Mouse (Mus musculus) stomach, embryonic 14.5 days (tissue): ENCODE results near the gene Hoxc10. TPM values are rescaled to one million over a fixed set of nuclear protein-coding genes. Genes with fewer than 3 reads are reported as not detected.
A peak's percentile ranks its signal among the peaks of the same experiment; 100 is the strongest.

Source experiments
- ATAC-seq: fragments of 200-750 bp; cut with Nextera tagmentation; 2 replicates; pipeline ENCODE4 v1.8.0; 2017; ENCODE audit warnings: low read depth, moderate TSS enrichment; ENCODE audit not compliant: insufficient number of reproducible peaks, insufficient read depth, low FRiP score
- H3K27ac ChIP-seq: fragments of 300-500 bp; sonication (generic); 2 replicates; pipeline ENCODE4 v1.5.1; 2014; ENCODE audit warnings: mild to moderate bottlenecking, low read length, moderate library complexity, mixed read lengths
- H3K27me3 ChIP-seq: fragments of 300-500 bp; sonication (generic); 2 replicates; pipeline ENCODE4 v1.6.1; 2014; ENCODE audit warnings: low read length, control low read depth, mixed read lengths; ENCODE audit not compliant: control insufficient read depth, insufficient read depth
- H3K36me3 ChIP-seq: fragments of 300-500 bp; sonication (generic); 2 replicates; pipeline ENCODE4 v1.6.1; 2014; ENCODE audit warnings: mild to moderate bottlenecking, control low read depth, low read length, moderate library complexity, mixed read lengths; ENCODE audit not compliant: control insufficient read depth, insufficient read depth
- H3K4me1 ChIP-seq: fragments of 300-500 bp; sonication (generic); 2 replicates; pipeline ENCODE4 v1.6.1; 2014; ENCODE audit warnings: low read length, control low read depth, mixed read lengths; ENCODE audit not compliant: control insufficient read depth, insufficient read depth
- H3K4me2 ChIP-seq: fragments of 300-500 bp; sonication (generic); replicated peaks from 2 replicates; pipeline ENCODE4 v1.6.1; 2014; ENCODE audit warnings: low read depth, low read length, control low read depth
- H3K4me3 ChIP-seq: fragments of 300-500 bp; sonication (generic); 2 replicates; pipeline ENCODE4 v1.5.1; 2014; ENCODE audit warnings: low read depth, low read length, control low read depth
- H3K9ac ChIP-seq: fragments of 300-500 bp; sonication (generic); replicated peaks from 2 replicates; pipeline ENCODE4 v1.6.1; 2014; ENCODE audit warnings: low read depth, mild to moderate bottlenecking, control low read depth, low read length, moderate library complexity, mixed read lengths
- H3K9me3 ChIP-seq: fragments of 300-500 bp; sonication (generic); 2 replicates; pipeline ENCODE4 v1.6.1; 2016; ENCODE audit warnings: low read depth, low read length, control low read depth; ENCODE audit not compliant: control insufficient read depth
- WGBS: fragments of 180-500 bp; shearing (Covaris S2); extraction: QIAGEN DNeasy Blood & Tissue Kit; methylation state at CpG from one replicate; pipeline ENCODE4 v1.1.7; 2014; 5-methylcytosine and 5-hydroxymethylcytosine counted together
- polyA plus RNA-seq: library from polyadenylated mRNA; unstranded; fragments of >200 nt; fragmentation: Nextera tagmentation; extraction: Ambion mirVana; gene quantifications from 2 replicates; pipeline ENCODE4 v1.2.1, GENCODE M21; 2014

Gene Hoxc10
- polyA plus RNA-seq, 1 experiment from 2014 or later: not detected

GRCm38 (mm10) chr15:102939256-102940155 is 27.1 kb upstream of the Hoxc10 start:
- Histone ChIP-seq H3K27me3 (peaks cover 87% of the 10 kb centered on the region), H3K27ac (no peak overlapping the region), H3K9me3 (no peaks in the 10 kb centered on the region), H3K4me1 (no peaks in the 10 kb centered on the region), H3K4me2 (no peak overlapping the region), H3K4me3 (no peak overlapping the region), H3K36me3 (no peaks in the 10 kb centered on the region), H3K9ac (no peak overlapping the region)
- no peak for ATAC-seq
- 3% methylated on average over 34 of the region's 34 CpGs for WGBS

GRCm38 (mm10) chr15:102942739-102943467 is 23.7 kb upstream of the Hoxc10 start:
- Histone ChIP-seq H3K27me3 (peaks cover 82% of the 10 kb centered on the region), H3K4me1 (no peaks in the 10 kb centered on the region), H3K9ac (no peak overlapping the region), H3K4me3 (no peak overlapping the region; the same call in 1 of the 2 replicates), H3K27ac (no peak overlapping the region), H3K36me3 (no peaks in the 10 kb centered on the region), H3K9me3 (no peaks in the 10 kb centered on the region), H3K4me2 (0 out of 2 replicates have a peak overlapping the region, but pooled peaks have one; percentile 17)
- no peak for ATAC-seq
- WGBS: under 1% methylated on average over 46 of the region's 53 CpGs

DNA sequence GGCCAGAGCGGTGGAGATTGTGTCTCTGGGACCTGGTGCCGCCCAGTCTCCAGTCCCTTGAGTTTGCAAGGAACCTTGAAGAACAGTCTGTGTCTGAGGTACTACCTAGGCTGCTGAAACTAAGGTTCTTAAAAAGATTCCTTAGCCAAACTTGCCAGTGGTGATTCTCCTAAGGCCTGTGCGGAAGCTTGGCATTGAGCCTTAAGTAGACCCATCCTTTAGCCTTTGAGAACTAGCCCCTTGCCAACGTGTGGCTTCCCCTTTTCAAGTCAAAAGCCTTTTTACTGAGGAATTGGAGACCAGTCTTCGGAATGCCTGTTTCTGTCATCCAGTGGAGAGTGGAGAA is 23.2 kb upstream of the Hoxc10 start:
- no peak overlapping the region for H3K9ac ChIP-seq
- peaks cover 83% of the 10 kb centered on the region for H3K27me3 ChIP-seq
- H3K36me3 ChIP-seq: no peaks in the 10 kb centered on the region
- H3K4me3 ChIP-seq: no peak overlapping the region
- no peaks in the 10 kb centered on the region for H3K9me3 ChIP-seq
- H3K4me1 ChIP-seq: no peaks in the 10 kb centered on the region
- H3K4me2 ChIP-seq: no peak overlapping the region
- H3K27ac ChIP-seq: no peak overlapping the region
- WGBS: 5% methylated on average over 5 of the region's 5 CpGs
- ATAC-seq: no peak

- 12% methylated on average over 22 of the region's 22 CpGs for WGBS
- H3K9me3 ChIP-seq: no peaks in the 10 kb centered on the region
- H3K4me1 ChIP-seq: no peaks in the 10 kb centered on the region
- no peak overlapping the region for H3K4me3 ChIP-seq
- ATAC-seq: no peak
- H3K27me3 ChIP-seq: peaks cover 80% of the 10 kb centered on the region
- no peak overlapping the region for H3K9ac ChIP-seq
- no peak overlapping the region for H3K4me2 ChIP-seq
- no peak overlapping the region for H3K27ac ChIP-seq
- H3K36me3 ChIP-seq: no peaks in the 10 kb centered on the region
Observed at GRCm38 (mm10) chr15:102945185-102946077, 21.2 kb upstream of the Hoxc10 start.

DNA sequence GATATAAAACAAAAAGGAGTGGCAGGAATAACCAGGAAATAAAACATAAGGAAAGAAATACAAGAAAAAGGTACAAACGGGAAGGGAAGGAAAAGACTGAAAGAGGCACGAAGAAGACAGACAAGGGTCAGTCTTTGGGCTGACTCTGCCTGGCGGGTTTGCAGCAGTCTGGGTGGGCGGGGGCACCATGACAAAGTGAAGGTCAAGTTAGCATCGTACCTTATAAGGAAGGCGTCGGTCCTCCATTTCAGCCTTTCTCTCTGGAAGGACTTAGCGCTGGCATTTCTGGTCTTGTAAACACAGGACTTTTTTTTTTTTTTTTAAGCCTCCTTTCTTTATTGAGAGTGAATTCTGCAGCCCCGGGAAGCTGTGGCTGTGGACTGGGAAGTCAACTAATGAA is 19.3 kb upstream of the Hoxc10 start:
- Histone ChIP-seq H3K9ac (no peak overlapping the region), H3K4me3 (no peak overlapping the region), H3K36me3 (no peaks in the 10 kb centered on the region), H3K9me3 (no peaks in the 10 kb centered on the region), H3K4me1 (no peaks in the 10 kb centered on the region), H3K27me3 (peaks cover 78% of the 10 kb centered on the region), H3K27ac (no peak overlapping the region), H3K4me2 (no peak overlapping the region)
- WGBS: 1% methylated on average over 9 of the region's 9 CpGs
- no peak for ATAC-seq

GRCm38 (mm10) chr15:102948842-102949241 is 17.8 kb upstream of the Hoxc10 start:
- ATAC-seq: no peak
- Histone ChIP-seq H3K27me3 (peaks cover 82% of the 10 kb centered on the region), H3K4me1 (no peaks in the 10 kb centered on the region), H3K9ac (no peak overlapping the region), H3K9me3 (no peaks in the 10 kb centered on the region), H3K4me2 (no peak overlapping the region), H3K27ac (no peak overlapping the region), H3K36me3 (no peaks in the 10 kb centered on the region), H3K4me3 (no peak overlapping the region)
- WGBS: 16% methylated on average over 2 of the region's 2 CpGs

- no peak overlapping the region for H3K9ac ChIP-seq
Observed at GRCm38 (mm10) chr15:102949696-102950095, 16.9 kb upstream of the Hoxc10 start.

GRCm38 (mm10) chr15:102950877-102951276 is 15.7 kb upstream of the Hoxc10 start:
- 6% methylated on average over 2 of the region's 2 CpGs for WGBS
- peaks cover 75% of the 10 kb centered on the region for H3K27me3 ChIP-seq
- H3K4me3 ChIP-seq: no peak overlapping the region
- no peak overlapping the region for H3K4me2 ChIP-seq
- H3K36me3 ChIP-seq: no peaks in the 10 kb centered on the region
- no peaks in the 10 kb centered on the region for H3K9me3 ChIP-seq
- H3K27ac ChIP-seq: no peak overlapping the region
- H3K4me1 ChIP-seq: no peaks in the 10 kb centered on the region
- ATAC-seq: no peak
- H3K9ac ChIP-seq: no peak overlapping the region

More at GRCm38 (mm10) chr15:102949696-102950095, 16.9 kb upstream of the Hoxc10 start:
- no peaks in the 10 kb centered on the region for H3K36me3 ChIP-seq
- H3K4me3 ChIP-seq: no peak overlapping the region
- no peak overlapping the region for H3K27ac ChIP-seq
- H3K9me3 ChIP-seq: no peaks in the 10 kb centered on the region
- H3K4me1 ChIP-seq: no peaks in the 10 kb centered on the region
- no peak for ATAC-seq
- WGBS: under 1% methylated on average over 20 of the region's 20 CpGs
- peaks cover 80% of the 10 kb centered on the region for H3K27me3 ChIP-seq
- no peak overlapping the region for H3K4me2 ChIP-seq
